Comparison of ENCODE assay signal across 7 mouse cellular contexts in the genomic region with DNA sequence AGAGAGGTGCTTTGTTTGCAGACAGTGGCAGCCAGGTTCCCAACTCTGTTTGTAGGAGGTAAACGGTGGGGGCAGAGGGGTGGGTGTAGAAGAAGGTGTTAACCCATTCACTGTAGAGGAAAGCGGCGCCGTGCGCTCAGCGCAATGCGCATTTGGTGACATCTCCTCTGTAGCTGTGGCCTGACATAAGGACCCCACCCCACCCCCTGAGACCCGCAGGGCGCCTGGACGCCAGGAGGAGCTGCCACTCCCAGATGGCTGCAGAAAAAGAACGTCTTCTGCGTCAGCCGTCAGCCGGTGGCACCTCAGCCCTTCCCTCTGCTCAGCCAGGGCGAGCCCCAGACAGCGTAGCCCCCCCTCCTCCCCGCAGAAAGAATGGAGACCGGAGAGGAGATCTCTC. TPM values are rescaled to one million over a fixed set of nuclear protein-coding genes. Genes with fewer than 3 reads are reported as not detected.
DNase-seq lines count a peak whose midpoint lies in the region; ATAC-seq and TF ChIP-seq lines count a peak whose summit lies in the region.

No protein-coding gene starts in this region.

- peak overlapping the region; percentile 15 for H3K27ac ChIP-seq in embryonic facial prominence, embryonic 10.5 days (replicated peaks)
- H3K27ac ChIP-seq in heart, postnatal 0 days (ENCODE audit: low read depth), result no peak overlapping the region
- no peak overlapping the region for H3K27ac ChIP-seq in liver, embryonic 15.5 days (replicated peaks)
- no peak overlapping the region for H3K27ac ChIP-seq in small intestine, adult 2 months (ENCODE audit: insufficient read depth, low read depth, low read length)

- H3K27me3 ChIP-seq in embryonic facial prominence, embryonic 10.5 days (replicated peaks; ENCODE audit: low read depth, poor library complexity, severe bottlenecking), result peaks cover 30% of the 10 kb centered on the region
- H3K27me3 ChIP-seq in heart, postnatal 0 days (ENCODE audit: control insufficient read depth, insufficient read depth, low read length), result no peaks in the 10 kb centered on the region
- H3K27me3 ChIP-seq in liver, embryonic 15.5 days, result peaks cover 45% of the 10 kb centered on the region
- no peaks in the 10 kb centered on the region for H3K27me3 ChIP-seq in small intestine, adult 2 months (ENCODE audit: control insufficient read depth, insufficient read depth, low read length)

- TF ChIP-seq EP300 in heart, postnatal 0 days (IDR thresholded peaks at IDR 0.05; ENCODE audit: low read depth), result no peak

- peak overlapping the region; percentile 54 for H3K9ac ChIP-seq in heart, postnatal 0 days (replicated peaks; ENCODE audit: low read depth, low read length)
- no peak overlapping the region for H3K9ac ChIP-seq in liver, embryonic 15.5 days

- WGBS in embryonic facial prominence, embryonic 10.5 days, result 2% methylated on average over 18 of the region's 18 CpGs
- WGBS in heart, postnatal 0 days, result 5% methylated on average over 17 of the region's 18 CpGs
- 6% methylated on average over 18 of the region's 18 CpGs for WGBS in liver, embryonic 15.5 days (ENCODE audit: insufficient replicate concordance)
- 8% methylated on average over 18 of the region's 18 CpGs for WGBS in small intestine, adult 2 months

- peak; percentile 70 for DNase-seq in ZHBTc4 (ENCODE audit: low read depth, low spot score)
- peak; percentile 50 for DNase-seq in embryonic facial prominence, embryonic 10.5 days (ENCODE audit: low spot score)
- DNase-seq in heart, postnatal 0 days (ENCODE audit: low spot score), result peak; percentile 62
- no peak for DNase-seq in layer of hippocampus, adult 8-10 months (ENCODE audit: low spot score in 2 of 2)
- no peak for DNase-seq in frontal cortex, postnatal 14 days (ENCODE audit: low spot score in 2 of 2)

- H3K9me3 ChIP-seq in embryonic facial prominence, embryonic 10.5 days, result no peaks in the 10 kb centered on the region
- no peaks in the 10 kb centered on the region for H3K9me3 ChIP-seq in heart, postnatal 0 days (replicated peaks; ENCODE audit: control insufficient read depth, low read length)
- no peaks in the 10 kb centered on the region for H3K9me3 ChIP-seq in liver, embryonic 15.5 days (replicated peaks)

- no peak for TF ChIP-seq POLR2A in small intestine, adult 2 months (IDR thresholded peaks at IDR 0.05; ENCODE audit: low read depth, low read length)

- H3K4me1 ChIP-seq in embryonic facial prominence, embryonic 10.5 days, result peaks cover 41% of the 10 kb centered on the region
- peaks cover 23% of the 10 kb centered on the region; the same call in 1 of the 2 replicates for H3K4me1 ChIP-seq in heart, postnatal 0 days (ENCODE audit: control insufficient read depth, insufficient read depth)
- H3K4me1 ChIP-seq in liver, embryonic 15.5 days (replicated peaks), result no peaks in the 10 kb centered on the region
- H3K4me1 ChIP-seq in small intestine, adult 2 months (ENCODE audit: control insufficient read depth, insufficient read depth, insufficient read length, low read length), result peaks cover 5% of the 10 kb centered on the region

- H3K4me2 ChIP-seq in heart, postnatal 0 days (ENCODE audit: low read depth, low read length), result peak overlapping the region; percentile 90
- H3K4me2 ChIP-seq in liver, embryonic 15.5 days, result peak overlapping the region; percentile 27; the same call in 1 of the 2 replicates

- peak overlapping the region; percentile 51 for H3K4me3 ChIP-seq in embryonic facial prominence, embryonic 10.5 days
- peak overlapping the region; percentile 41 for H3K4me3 ChIP-seq in heart, postnatal 0 days (ENCODE audit: low read depth, low read length)
- no peak overlapping the region for H3K4me3 ChIP-seq in liver, embryonic 15.5 days (replicated peaks)
- peak overlapping the region; percentile 48 for H3K4me3 ChIP-seq in small intestine, adult 2 months (ENCODE audit: low read depth, low read length)

- no peaks in the 10 kb centered on the region for H3K36me3 ChIP-seq in embryonic facial prominence, embryonic 10.5 days (replicated peaks)
- peaks cover 16% of the 10 kb centered on the region for H3K36me3 ChIP-seq in heart, postnatal 0 days (replicated peaks; ENCODE audit: control insufficient read depth, insufficient read depth, low read length)
- H3K36me3 ChIP-seq in liver, embryonic 15.5 days (replicated peaks), result no peaks in the 10 kb centered on the region
- H3K36me3 ChIP-seq in small intestine, adult 2 months (ENCODE audit: control insufficient read depth, insufficient read depth, low read length), result peaks cover 6% of the 10 kb centered on the region

- no peak for TF ChIP-seq CTCF in heart, postnatal 0 days (IDR thresholded peaks at IDR 0.05; ENCODE audit: low read depth)
- no peak for TF ChIP-seq CTCF in small intestine, adult 2 months (IDR thresholded peaks at IDR 0.05; ENCODE audit: extremely low read depth, insufficient read length, insufficient replicate concordance, low read depth, low read length)

- ATAC-seq in heart, postnatal 0 days (ENCODE audit: insufficient read depth, low read depth), result peak; percentile 72
- no peak for ATAC-seq in liver, embryonic 15.5 days (ENCODE audit: insufficient read depth)

RNA-seq across cellular contexts. Expression of gene Socs2, which starts 18.5 kb away (rescaled TPM):
- polyA plus RNA-seq in embryonic facial prominence, embryonic 10.5 days (2016; fragmentation: Nextera tagmentation; extraction: Ambion mirVana), result 36.1 and 46.7 TPM in 2 replicates
- total RNA-seq in heart, postnatal 0 days (2014; rRNA removed; ENCODE audit: low replicate concordance), result 71.2 and 103 TPM in 2 replicates
- 131 and 137 TPM in 2 replicates for polyA plus RNA-seq in heart, postnatal 0 days (2015; fragmentation: Nextera tagmentation; extraction: Ambion mirVana)
- 6.0 and 6.4 TPM in 2 replicates for polyA plus RNA-seq in liver, embryonic 15.5 days (2015; fragmentation: Nextera tagmentation; extraction: Ambion mirVana)
- 18.1 and 67.4 TPM in 2 replicates for polyA plus RNA-seq in small intestine, adult 2 months (2012; rRNA removed)
- 10 to 100 TPM; 32.4 to 40.8 (median 38.9) TPM for total RNA-seq in layer of hippocampus, adult 8-10 months (2022)

Comparison
In these comparisons a context has a peak if more than half of its experiments do, and no peak if none do; other contexts are left out.
1. DNase-seq: peak in ZHBTc4 (single experiment), embryonic facial prominence, embryonic 10.5 days (single experiment) and heart, postnatal 0 days (single experiment); none in layer of hippocampus, adult 8-10 months (0 of 2) and frontal cortex, postnatal 14 days (0 of 2).